Mouse (Mus musculus) B cell, adult 62 days (primary cell): ENCODE data around the gene Hist1h2br. TPM values are rescaled to one million over a fixed set of nuclear protein-coding genes. Genes with fewer than 3 reads are reported as not detected.

Experiments
- total RNA-seq: library from RNA; stranded (reverse); gene quantifications from 4 replicates; pipeline ENCODE4 v1.2.4, GENCODE M21; 2023

Hist1h2br gene
- 158 to 191 TPM (median 175 TPM) in 4 replicates for total RNA-seq

DNA sequence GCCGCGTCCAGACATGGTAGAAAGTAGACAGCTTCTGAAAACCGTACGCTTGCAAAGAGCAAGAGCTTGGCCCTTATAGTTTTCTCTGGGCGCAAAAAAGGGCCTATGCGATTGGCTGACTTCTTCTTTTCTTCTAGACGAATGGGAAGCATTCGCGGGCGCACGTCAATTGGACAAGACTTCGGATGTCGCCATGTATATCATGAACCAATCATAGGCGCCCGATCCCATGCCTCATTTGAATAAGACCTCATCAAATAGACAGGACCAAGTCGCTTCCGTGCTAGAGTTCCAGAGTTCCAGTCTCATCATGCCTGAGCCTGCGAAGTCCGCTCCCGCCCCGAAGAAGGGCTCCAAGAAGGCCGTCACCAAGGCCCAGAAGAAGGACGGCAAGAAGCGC lies at the start of gene Hist1h2br, which contains the start of gene Hist1h2ap:
Gene Hist1h2br (plus strand): TSS at position 283 of the 400 bp plus-strand sequence.
Gene Hist1h2ap (minus strand): TSS at position 47 of the 400 bp plus-strand sequence.

DNA sequence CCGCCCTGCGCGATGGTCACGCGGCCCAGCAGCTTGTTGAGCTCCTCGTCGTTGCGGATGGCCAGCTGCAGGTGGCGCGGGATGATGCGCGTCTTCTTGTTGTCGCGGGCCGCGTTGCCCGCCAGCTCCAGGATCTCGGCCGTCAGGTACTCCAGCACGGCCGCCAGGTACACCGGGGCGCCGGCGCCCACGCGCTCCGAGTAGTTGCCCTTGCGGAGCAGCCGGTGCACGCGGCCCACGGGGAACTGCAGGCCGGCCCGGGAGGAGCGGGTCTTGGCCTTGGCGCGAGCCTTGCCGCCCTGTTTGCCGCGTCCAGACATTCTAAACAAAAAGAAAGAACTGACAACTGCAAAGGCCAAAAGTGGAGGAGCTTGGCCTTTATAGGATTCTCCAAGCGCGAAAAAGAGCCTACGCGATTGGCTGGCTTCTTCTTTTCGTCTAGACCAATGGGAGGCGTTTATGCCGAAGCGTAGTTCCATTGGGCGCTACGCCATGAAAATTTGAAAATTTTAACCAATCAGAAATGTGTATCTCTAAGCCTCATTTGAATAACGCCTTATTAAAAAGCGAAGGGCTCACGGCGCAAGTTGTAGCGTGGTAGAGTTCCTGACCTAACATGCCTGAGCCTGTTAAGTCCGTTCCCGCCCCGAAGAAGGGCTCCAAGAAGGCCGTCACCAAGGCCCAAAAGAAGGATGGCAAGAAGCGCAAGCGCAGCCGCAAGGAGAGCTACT lies 46.5 kb upstream of the Hist1h2br start, which contains the start of the genes Hist1h2an and Hist1h2bp:
Gene Hist1h2an (minus strand): TSS at position 320 of the 731 bp plus-strand sequence.
Gene Hist1h2bp (plus strand): TSS at position 563 of the 731 bp plus-strand sequence.

DNA sequence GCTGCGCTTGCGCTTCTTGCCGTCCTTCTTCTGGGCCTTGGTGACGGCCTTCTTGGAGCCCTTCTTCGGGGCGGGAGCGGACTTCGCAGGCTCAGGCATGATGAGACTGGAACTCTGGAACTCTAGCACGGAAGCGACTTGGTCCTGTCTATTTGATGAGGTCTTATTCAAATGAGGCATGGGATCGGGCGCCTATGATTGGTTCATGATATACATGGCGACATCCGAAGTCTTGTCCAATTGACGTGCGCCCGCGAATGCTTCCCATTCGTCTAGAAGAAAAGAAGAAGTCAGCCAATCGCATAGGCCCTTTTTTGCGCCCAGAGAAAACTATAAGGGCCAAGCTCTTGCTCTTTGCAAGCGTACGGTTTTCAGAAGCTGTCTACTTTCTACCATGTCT lies 23.5 kb upstream of the Hist1h2br start, which contains the start of the genes Hist1h2bq and Hist1h2ao:
Gene Hist1h2bq (minus strand): TSS at position 125 of the 400 bp plus-strand sequence.
Gene Hist1h2ao (plus strand): TSS at position 393 of the 400 bp plus-strand sequence.

DNA sequence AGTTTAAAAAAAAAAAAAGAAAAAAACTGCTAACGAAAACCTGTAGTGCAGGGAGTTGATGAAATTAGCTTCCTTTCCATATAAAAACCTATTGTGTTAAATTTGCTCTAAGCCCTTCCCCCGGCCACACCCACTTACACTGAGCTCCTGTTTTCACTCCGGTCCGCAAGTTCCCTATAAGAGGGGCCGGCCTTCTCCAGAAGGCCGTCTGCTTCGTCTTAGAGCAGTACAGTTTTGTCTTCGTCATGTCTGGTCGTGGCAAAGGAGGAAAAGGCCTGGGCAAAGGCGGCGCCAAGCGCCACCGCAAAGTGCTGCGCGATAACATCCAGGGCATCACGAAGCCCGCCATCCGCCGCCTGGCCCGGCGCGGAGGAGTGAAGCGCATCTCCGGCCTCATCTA lies 22.0 kb upstream of the Hist1h2br start, which contains the start of gene Hist1h4m:
Gene Hist1h4m (plus strand): TSS at position 208 of the 400 bp plus-strand sequence.

DNA sequence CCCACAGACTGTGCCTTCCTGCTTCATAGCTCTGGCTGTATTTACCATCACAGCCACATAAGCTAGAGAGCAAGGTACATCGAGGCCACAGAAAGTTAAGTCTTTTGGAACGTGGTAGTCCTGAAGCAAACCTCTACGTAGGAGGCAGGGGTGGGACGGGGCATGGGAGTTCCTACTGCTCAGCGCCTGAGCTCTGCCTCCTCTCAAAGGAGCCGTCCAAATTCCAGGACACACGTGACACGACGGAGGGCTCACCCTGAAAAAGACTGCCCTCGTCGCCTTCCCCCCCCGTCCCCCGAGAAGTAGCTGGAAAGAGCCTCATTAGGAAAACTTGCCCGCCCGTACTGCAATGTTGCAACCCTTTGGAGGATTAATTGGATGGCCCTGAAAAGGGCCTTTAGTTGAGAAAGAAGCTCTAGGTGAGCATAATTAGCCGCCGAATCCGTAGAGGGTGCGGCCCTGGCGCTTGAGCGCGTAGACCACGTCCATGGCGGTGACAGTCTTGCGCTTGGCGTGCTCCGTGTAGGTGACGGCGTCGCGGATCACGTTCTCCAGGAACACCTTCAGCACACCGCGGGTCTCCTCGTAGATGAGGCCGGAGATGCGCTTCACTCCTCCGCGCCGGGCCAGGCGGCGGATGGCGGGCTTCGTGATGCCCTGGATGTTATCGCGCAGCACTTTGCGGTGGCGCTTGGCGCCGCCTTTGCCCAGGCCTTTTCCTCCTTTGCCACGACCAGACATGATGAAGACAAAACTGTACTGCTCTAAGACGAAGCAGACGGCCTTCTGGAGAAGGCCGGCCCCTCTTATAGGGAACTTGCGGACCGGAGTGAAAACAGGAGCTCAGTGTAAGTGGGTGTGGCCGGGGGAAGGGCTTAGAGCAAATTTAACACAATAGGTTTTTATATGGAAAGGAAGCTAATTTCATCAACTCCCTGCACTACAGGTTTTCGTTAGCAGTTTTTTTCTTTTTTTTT lies 1.8 kb upstream of the Hist1h2br start, which contains the start of gene Hist1h4n:
Gene Hist1h4n (minus strand): TSS at position 779 of the 977 bp plus-strand sequence.

Other genes starting within 250 kb of the Hist1h2br start
- not detected in 4 replicates for gene Olfr1362, start 219.7 kb upstream of the Hist1h2br start, total RNA-seq
- gene Olfr11, start 191.2 kb upstream of the Hist1h2br start, total RNA-seq, result not detected in 4 replicates
- not detected in 4 replicates for gene Olfr1361, start 170.4 kb upstream of the Hist1h2br start, total RNA-seq
- not detected in 4 replicates for gene Olfr1360, start 156.3 kb upstream of the Hist1h2br start, total RNA-seq
- not detected in 4 replicates for gene Olfr1359, start 135.6 kb upstream of the Hist1h2br start, total RNA-seq
- gene Hist1h2bl, start 117.6 kb upstream of the Hist1h2br start, total RNA-seq, result 60.5 to 95.6 TPM (median 91.5 TPM) in 4 replicates
- gene Hist1h2ai, start 117.3 kb upstream of the Hist1h2br start, total RNA-seq, result 86.2 to 128 TPM (median 105 TPM) in 4 replicates
- gene Hist1h3h, start 116.1 kb upstream of the Hist1h2br start, total RNA-seq, result 124 to 146 TPM (median 132 TPM) in 4 replicates
- gene Hist1h2bm, start 111.7 kb upstream of the Hist1h2br start, total RNA-seq, result 7.8 to 14.0 TPM (median 11.2 TPM) in 4 replicates
- gene Hist1h4j, start 98.7 kb upstream of the Hist1h2br start, total RNA-seq, result 13.5 to 16.8 TPM (median 15.9 TPM) in 4 replicates
- 235 to 385 TPM (median 353 TPM) in 4 replicates for gene Hist1h4k, start 83.2 kb upstream of the Hist1h2br start, total RNA-seq
- 33.5 to 52.3 TPM (median 43.6 TPM) in 4 replicates for gene Hist1h2ak, start 79.9 kb upstream of the Hist1h2br start, total RNA-seq
- 76.0 to 118 TPM (median 87.0 TPM) in 4 replicates for gene Hist1h2bn, start 79.6 kb upstream of the Hist1h2br start, total RNA-seq
- gene Hist1h1b, start 53.1 kb upstream of the Hist1h2br start, total RNA-seq, result 55.1 to 70.5 TPM (median 62.8 TPM) in 4 replicates
- 183 to 227 TPM (median 189 TPM) in 4 replicates for gene Hist1h3i, start 50.4 kb upstream of the Hist1h2br start, total RNA-seq
- 30.2 to 44.7 TPM (median 33.5 TPM) in 4 replicates for gene Hist1h2an, start 46.5 kb upstream of the Hist1h2br start, total RNA-seq
- gene Hist1h2bp, start 46.3 kb upstream of the Hist1h2br start, total RNA-seq, result 32.1 to 51.1 TPM (median 41.4 TPM) in 4 replicates
- 160 to 195 TPM (median 178 TPM) in 4 replicates for gene Hist1h2bq, start 23.5 kb upstream of the Hist1h2br start, total RNA-seq
- 204 to 263 TPM (median 252 TPM) in 4 replicates for gene Hist1h2ao, start 23.3 kb upstream of the Hist1h2br start, total RNA-seq
- gene Hist1h4m, start 22.0 kb upstream of the Hist1h2br start, total RNA-seq, result 296 to 419 TPM (median 357 TPM) in 4 replicates
- 56.0 to 117 TPM (median 97.2 TPM) in 4 replicates for gene Hist1h4n, start 1.5 kb upstream of the Hist1h2br start, total RNA-seq
- gene Hist1h2ap, start 236 bp upstream of the Hist1h2br start, total RNA-seq, result 44.1 to 82.7 TPM (median 54.3 TPM) in 4 replicates
- 3.0 to 4.9 TPM (median 3.4 TPM) in 4 replicates for gene Zfp184, start 111.4 kb downstream of the Hist1h2br start, total RNA-seq
- not detected in 4 replicates for gene Pom121l2, start 147.5 kb downstream of the Hist1h2br start, total RNA-seq
- gene Prss16, start 176.0 kb downstream of the Hist1h2br start, total RNA-seq, result 0.46 to 0.83 TPM (median 0.70 TPM) in 3 of 4 replicates, not detected in the other
- 15.9 to 84.2 TPM (median 37.8 TPM) in 4 replicates for gene Hist1h2ah, start 201.8 kb downstream of the Hist1h2br start, total RNA-seq
- gene Hist1h2bk, start 202.1 kb downstream of the Hist1h2br start, total RNA-seq, result 28.7 to 55.1 TPM (median 42.1 TPM) in 4 replicates
- 97.8 to 119 TPM (median 108 TPM) in 4 replicates for gene Hist1h4i, start 207.6 kb downstream of the Hist1h2br start, total RNA-seq
- 63.9 to 101 TPM (median 83.8 TPM) in 4 replicates for gene Hist1h2ag, start 209.2 kb downstream of the Hist1h2br start, total RNA-seq
- gene Hist1h2bj, start 209.5 kb downstream of the Hist1h2br start, total RNA-seq, result 47.6 to 80.0 TPM (median 65.2 TPM) in 4 replicates